Mouse (Mus musculus) neural tube, embryonic 14.5 days (tissue): ENCODE data around the gene Ccser1. TPM values are rescaled to one million over a fixed set of nuclear protein-coding genes. Genes with fewer than 3 reads are reported as not detected.

ENCODE experiments used
- ATAC-seq: fragments of 200-750 bp; cut with Nextera tagmentation; 2 replicates; pipeline ENCODE4 v1.8.0; 2017; ENCODE audit warnings: low read depth, mild to moderate bottlenecking, moderate TSS enrichment, moderate library complexity
- H3K27ac ChIP-seq: fragments of 300-500 bp; sonication (generic); 2 replicates; pipeline ENCODE4 v1.5.1; 2014; ENCODE audit warnings: low read depth, mild to moderate bottlenecking, control low read depth, low read length, moderate library complexity, mixed read lengths
- H3K27me3 ChIP-seq: fragments of 300-500 bp; sonication (generic); 2 replicates; pipeline ENCODE4 v1.6.1; 2014; ENCODE audit warnings: low read length; ENCODE audit not compliant: control insufficient read depth, insufficient read depth
- H3K36me3 ChIP-seq: fragments of 300-500 bp; sonication (generic); 2 replicates; pipeline ENCODE4 v1.6.1; 2014; ENCODE audit warnings: low read length, mixed read lengths; ENCODE audit not compliant: control insufficient read depth, insufficient read depth
- H3K4me1 ChIP-seq: fragments of 300-500 bp; sonication (generic); 2 replicates; pipeline ENCODE4 v1.6.1; 2014; ENCODE audit warnings: low read length; ENCODE audit not compliant: control insufficient read depth, insufficient read depth
- H3K4me2 ChIP-seq: fragments of 300-500 bp; sonication (generic); 2 replicates; pipeline ENCODE4 v1.6.1; 2014; ENCODE audit warnings: mild to moderate bottlenecking, low read depth, low read length, control low read depth
- H3K4me3 ChIP-seq: fragments of 300-500 bp; sonication (generic); 2 replicates; pipeline ENCODE4 v1.5.1; 2014; ENCODE audit warnings: low read depth, low read length, control low read depth, mixed read lengths
- H3K9ac ChIP-seq: fragments of 300-500 bp; sonication (generic); replicated peaks from 2 replicates; pipeline ENCODE4 v1.6.1; 2014; ENCODE audit warnings: low read depth, mild to moderate bottlenecking, control low read depth, low read length, mixed read lengths
- H3K9me3 ChIP-seq: fragments of 300-500 bp; sonication (generic); 2 replicates; pipeline ENCODE4 v1.6.1; 2016; ENCODE audit warnings: low read length; ENCODE audit not compliant: control insufficient read depth
- WGBS: fragments of 180-500 bp; shearing (Covaris S2); extraction: QIAGEN DNeasy Blood & Tissue Kit; methylation state at CpG from one replicate; pipeline ENCODE4 v1.1.7; 2014; 5-methylcytosine and 5-hydroxymethylcytosine counted together
- polyA plus RNA-seq: library from polyadenylated mRNA; unstranded; fragments of >200 nt; fragmentation: Nextera tagmentation; extraction: Ambion mirVana; gene quantifications from 2 replicates; pipeline ENCODE4 v1.2.1, GENCODE M21; 2014

Gene Ccser1
- polyA plus RNA-seq, 1 experiment from 2014 or later, result 37.5 TPM

- H3K27ac ChIP-seq, result no peak overlapping the region
- 90% methylated on average over 4 of the region's 4 CpGs for WGBS
- ATAC-seq, result no peak
Measured at GRCm38 (mm10) chr6:61300441-61300840, 120.3 kb downstream of the Ccser1 start.

GRCm38 (mm10) chr6:61300975-61301374 lies 120.9 kb downstream of the Ccser1 start:
- WGBS, result 73% methylated on average over 7 of the region's 7 CpGs

More at GRCm38 (mm10) chr6:61300441-61300840, 120.3 kb downstream of the Ccser1 start:
- Histone ChIP-seq H3K4me3 (no peak overlapping the region), H3K4me1 (no peaks in the 10 kb centered on the region), H3K4me2 (no peak overlapping the region), H3K9ac (no peak overlapping the region), H3K36me3 (no peaks in the 10 kb centered on the region), H3K27me3 (no peaks in the 10 kb centered on the region), H3K9me3 (no peaks in the 10 kb centered on the region)

GRCm38 (mm10) chr6:61301631-61302030 lies 121.5 kb downstream of the Ccser1 start:
- Histone ChIP-seq H3K9me3 (no peaks in the 10 kb centered on the region), H3K36me3 (no peaks in the 10 kb centered on the region), H3K4me2 (no peak overlapping the region), H3K27ac (no peak overlapping the region), H3K27me3 (no peaks in the 10 kb centered on the region), H3K9ac (no peak overlapping the region), H3K4me3 (no peak overlapping the region), H3K4me1 (no peaks in the 10 kb centered on the region)
- 39% methylated on average over 2 of the region's 2 CpGs for WGBS
- ATAC-seq, result no peak

More at GRCm38 (mm10) chr6:61300975-61301374, 120.9 kb downstream of the Ccser1 start:
- Histone ChIP-seq H3K4me1 (no peaks in the 10 kb centered on the region), H3K4me3 (no peak overlapping the region), H3K27me3 (no peaks in the 10 kb centered on the region), H3K36me3 (no peaks in the 10 kb centered on the region), H3K4me2 (no peak overlapping the region), H3K9ac (no peak overlapping the region), H3K27ac (no peak overlapping the region), H3K9me3 (no peaks in the 10 kb centered on the region)
- ATAC-seq, result peak; percentile 38; the same call in 1 of the 2 replicates

GRCm38 (mm10) chr6:61311324-61312091 lies 131.4 kb downstream of the Ccser1 start:
- no peak for ATAC-seq
- H3K27me3 ChIP-seq, result no peaks in the 10 kb centered on the region
- H3K27ac ChIP-seq, result no peak overlapping the region
- no peaks in the 10 kb centered on the region for H3K36me3 ChIP-seq
- no peaks in the 10 kb centered on the region for H3K4me1 ChIP-seq
- H3K9ac ChIP-seq, result no peak overlapping the region
- H3K9me3 ChIP-seq, result no peaks in the 10 kb centered on the region
- no peak overlapping the region for H3K4me3 ChIP-seq
- no peak overlapping the region for H3K4me2 ChIP-seq
- WGBS, result 88% methylated on average over 18 of the region's 18 CpGs

DNA sequence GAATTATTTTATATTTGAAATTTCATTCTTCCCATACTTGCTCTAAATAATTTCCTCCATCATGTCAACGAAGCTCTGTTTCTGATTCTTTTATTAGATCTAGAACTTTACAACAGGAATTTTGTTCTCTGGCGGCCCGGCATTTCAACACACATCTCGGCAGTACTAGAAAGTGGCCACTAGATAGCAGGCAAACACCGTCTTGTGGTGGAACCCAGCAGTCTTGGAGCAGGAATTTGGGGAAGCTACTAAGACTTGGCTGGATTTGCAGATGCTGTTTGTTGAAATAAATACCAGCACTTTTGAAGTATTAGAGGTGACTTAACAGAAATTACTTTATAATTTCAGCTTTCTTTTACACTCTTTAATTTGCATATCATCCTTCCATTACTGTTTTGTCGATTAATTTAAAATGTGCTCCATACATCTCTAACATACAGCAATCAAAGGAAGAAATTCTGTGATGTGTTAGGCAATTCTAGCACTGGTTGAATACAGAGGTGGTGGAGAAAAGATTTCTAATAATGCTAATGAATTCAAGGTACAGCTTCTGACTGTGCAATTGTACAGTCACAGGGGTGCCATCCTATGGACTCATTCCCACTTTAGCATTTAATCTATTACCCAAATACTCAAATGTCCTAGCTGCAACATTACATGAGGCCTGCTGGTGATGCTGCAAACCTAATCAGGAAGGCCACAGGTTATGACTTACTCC lies 135.9 kb downstream of the Ccser1 start:
- no peak overlapping the region for H3K4me2 ChIP-seq
- H3K9me3 ChIP-seq, result no peaks in the 10 kb centered on the region
- WGBS, result 23% methylated on average over 6 of the region's 6 CpGs
- H3K36me3 ChIP-seq, result no peaks in the 10 kb centered on the region
- no peaks in the 10 kb centered on the region for H3K4me1 ChIP-seq
- no peak overlapping the region for H3K27ac ChIP-seq
- peak; percentile 77; the same call in 1 of the 2 replicates for ATAC-seq
- H3K9ac ChIP-seq, result no peak overlapping the region
- no peak overlapping the region for H3K4me3 ChIP-seq
- H3K27me3 ChIP-seq, result no peaks in the 10 kb centered on the region

- H3K36me3 ChIP-seq, result no peaks in the 10 kb centered on the region
- H3K9ac ChIP-seq, result no peak overlapping the region
- peak; percentile 55 for ATAC-seq
- H3K4me1 ChIP-seq, result no peaks in the 10 kb centered on the region
- H3K4me3 ChIP-seq, result no peak overlapping the region
- H3K4me2 ChIP-seq, result no peak overlapping the region
- no peaks in the 10 kb centered on the region for H3K9me3 ChIP-seq
- H3K27me3 ChIP-seq, result no peaks in the 10 kb centered on the region
- no peak overlapping the region for H3K27ac ChIP-seq
- 39% methylated on average over 4 of the region's 4 CpGs for WGBS
Measured at GRCm38 (mm10) chr6:61320842-61321241, 140.7 kb downstream of the Ccser1 start.

- Histone ChIP-seq H3K9me3 (no peaks in the 10 kb centered on the region), H3K27ac (no peak overlapping the region), H3K4me1 (no peaks in the 10 kb centered on the region), H3K4me3 (no peak overlapping the region), H3K4me2 (no peak overlapping the region), H3K27me3 (no peaks in the 10 kb centered on the region), H3K36me3 (no peaks in the 10 kb centered on the region), H3K9ac (no peak overlapping the region)
- no peak for ATAC-seq
- WGBS, result 68% methylated on average over 6 of the region's 6 CpGs
Measured at GRCm38 (mm10) chr6:61322328-61322727, 142.2 kb downstream of the Ccser1 start.

DNA sequence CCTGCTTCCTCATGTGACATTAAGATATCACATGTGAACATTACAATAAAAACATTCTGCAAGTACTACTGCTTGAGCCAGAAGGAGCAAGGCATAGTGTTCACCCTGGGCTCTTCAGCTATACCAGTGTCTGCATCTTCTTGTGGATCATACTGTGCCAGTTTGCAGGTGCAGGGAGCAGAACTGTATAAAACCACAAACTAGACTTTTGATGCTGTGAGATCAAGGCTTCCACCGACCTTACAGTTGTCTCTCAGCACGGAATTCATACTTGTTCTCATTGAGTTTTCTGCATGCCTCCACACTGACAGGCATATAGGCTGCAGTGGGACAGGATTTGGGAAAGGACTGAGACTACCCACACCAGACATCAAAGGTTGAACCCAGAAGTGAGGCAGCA lies 146.0 kb downstream of the Ccser1 start:
- Histone ChIP-seq H3K4me1 (no peaks in the 10 kb centered on the region), H3K27me3 (no peaks in the 10 kb centered on the region), H3K9me3 (no peaks in the 10 kb centered on the region), H3K4me2 (no peak overlapping the region), H3K27ac (no peak overlapping the region), H3K4me3 (no peak overlapping the region), H3K9ac (no peak overlapping the region), H3K36me3 (no peaks in the 10 kb centered on the region)
- no peak for ATAC-seq
- WGBS, result 85% methylated on average over 2 of the region's 2 CpGs

GRCm38 (mm10) chr6:61328981-61329380 lies 148.9 kb downstream of the Ccser1 start:
- H3K4me3 ChIP-seq, result no peak overlapping the region
- no peaks in the 10 kb centered on the region for H3K9me3 ChIP-seq
- ATAC-seq, result no peak
- no peaks in the 10 kb centered on the region for H3K4me1 ChIP-seq
- H3K36me3 ChIP-seq, result no peaks in the 10 kb centered on the region
- H3K27ac ChIP-seq, result no peak overlapping the region
- H3K4me2 ChIP-seq, result no peak overlapping the region
- no peak overlapping the region for H3K9ac ChIP-seq
- H3K27me3 ChIP-seq, result no peaks in the 10 kb centered on the region
